Mouse (Mus musculus) myocyte (in vitro differentiated cells): Measurements from ENCODE around the gene Ezh2. TPM values are rescaled to one million over a fixed set of nuclear protein-coding genes. Genes with fewer than 3 reads are reported as not detected.

Experiments used
- H3K27me3 ChIP-seq: one replicate; pipeline ENCODE4 v1.6.1; 2011; ENCODE audit not compliant: control insufficient read depth, insufficient read depth, insufficient read length
- H3K36me3 ChIP-seq: one replicate; pipeline ENCODE4 v1.6.1; 2011; ENCODE audit not compliant: control insufficient read depth, insufficient read depth
- H3K4me2 ChIP-seq: one replicate; pipeline ENCODE4 v1.6.1; 2011; ENCODE audit warnings: low read depth, control low read depth
- H3K4me3 ChIP-seq: one replicate; pipeline ENCODE4 v1.5.1; 2011; ENCODE audit warnings: mild to moderate bottlenecking, control low read depth, moderate library complexity
- H3K79me2 ChIP-seq: one replicate; pipeline ENCODE4 v1.6.1; 2011; ENCODE audit not compliant: control insufficient read depth, insufficient read depth
- H3ac ChIP-seq: one replicate; pipeline ENCODE4 v1.6.1; 2011; ENCODE audit not compliant: control insufficient read depth, insufficient read length
- CEBPB ChIP-seq: IDR thresholded peaks from 2 replicates; pipeline ENCODE4 v1.6.1; 2011; ENCODE audit warnings: mild to moderate bottlenecking, moderate library complexity; ENCODE audit not compliant: poor library complexity, insufficient read depth, severe bottlenecking
- E2F4 ChIP-seq: IDR thresholded peaks from one replicate; pipeline ENCODE4 v1.6.1; 2011; ENCODE audit warnings: mild to moderate bottlenecking, control low read depth, moderate library complexity; ENCODE audit not compliant: insufficient read depth
- MAX ChIP-seq: IDR thresholded peaks from one replicate; pipeline ENCODE4 v1.6.1; 2011; ENCODE audit warnings: low read depth, mild to moderate bottlenecking, control low read depth
- MYOD1 ChIP-seq, 3 experiments: IDR thresholded peaks; one replicate each; pipeline ENCODE4 v1.6.1; 2011; ENCODE audit warnings: control low read depth in 2 of 3, low read depth in 2 of 3, mild to moderate bottlenecking in 2 of 3, moderate library complexity in 1 of 3; ENCODE audit not compliant: insufficient read length in 2 of 3, control insufficient read depth in 1 of 3
- MYOG ChIP-seq, 3 experiments: IDR thresholded peaks; one replicate each; pipeline ENCODE4 v1.6.1; 2011; ENCODE audit warnings: control low read depth in 2 of 3, low read depth in 2 of 3, mild to moderate bottlenecking in 2 of 3; ENCODE audit not compliant: insufficient read length in 2 of 3, control insufficient read depth in 1 of 3, insufficient read depth in 1 of 3
- POLR2A ChIP-seq: IDR thresholded peaks from one replicate; pipeline ENCODE4 v1.6.1; 2011; ENCODE audit warnings: low read depth, mild to moderate bottlenecking, control low read depth, moderate library complexity; ENCODE audit not compliant: insufficient read length
- POLR2AphosphoS2 ChIP-seq: IDR thresholded peaks from one replicate; pipeline ENCODE4 v1.6.1; 2011; ENCODE audit warnings: low read depth, control low read depth; ENCODE audit not compliant: insufficient read length
- REST ChIP-seq: IDR thresholded peaks from one replicate; pipeline ENCODE4 v1.6.1; 2011; ENCODE audit warnings: mild to moderate bottlenecking, control low read depth, moderate library complexity; ENCODE audit not compliant: insufficient read depth, insufficient read length
- SRF ChIP-seq: IDR thresholded peaks from one replicate; pipeline ENCODE4 v1.6.1; 2011; ENCODE audit warnings: low read depth; ENCODE audit not compliant: control insufficient read depth, insufficient read length
- TCF12 ChIP-seq: IDR thresholded peaks from one replicate; pipeline ENCODE4 v1.6.1; 2011; ENCODE audit warnings: mild to moderate bottlenecking, control low read depth; ENCODE audit not compliant: poor library complexity, insufficient read depth, severe bottlenecking
- TCF3 ChIP-seq: IDR thresholded peaks from one replicate; pipeline ENCODE4 v1.6.1; 2011; ENCODE audit warnings: low read depth, control low read depth; ENCODE audit not compliant: insufficient read length
- USF1 ChIP-seq: IDR thresholded peaks from one replicate; pipeline ENCODE4 v1.6.1; 2011; ENCODE audit warnings: low read depth, mild to moderate bottlenecking, control low read depth, moderate library complexity
- polyA plus RNA-seq: library from polyadenylated mRNA; unstranded; fragments of >200 nt; fragmentation: generic; extraction: Trizol; gene quantifications from one replicate; pipeline ENCODE4 v1.2.1, GENCODE M21; 2012; ENCODE audit warnings: missing spikeins

The Ezh2 gene
- polyA plus RNA-seq, 1 experiment: 19.3 TPM

DNA sequence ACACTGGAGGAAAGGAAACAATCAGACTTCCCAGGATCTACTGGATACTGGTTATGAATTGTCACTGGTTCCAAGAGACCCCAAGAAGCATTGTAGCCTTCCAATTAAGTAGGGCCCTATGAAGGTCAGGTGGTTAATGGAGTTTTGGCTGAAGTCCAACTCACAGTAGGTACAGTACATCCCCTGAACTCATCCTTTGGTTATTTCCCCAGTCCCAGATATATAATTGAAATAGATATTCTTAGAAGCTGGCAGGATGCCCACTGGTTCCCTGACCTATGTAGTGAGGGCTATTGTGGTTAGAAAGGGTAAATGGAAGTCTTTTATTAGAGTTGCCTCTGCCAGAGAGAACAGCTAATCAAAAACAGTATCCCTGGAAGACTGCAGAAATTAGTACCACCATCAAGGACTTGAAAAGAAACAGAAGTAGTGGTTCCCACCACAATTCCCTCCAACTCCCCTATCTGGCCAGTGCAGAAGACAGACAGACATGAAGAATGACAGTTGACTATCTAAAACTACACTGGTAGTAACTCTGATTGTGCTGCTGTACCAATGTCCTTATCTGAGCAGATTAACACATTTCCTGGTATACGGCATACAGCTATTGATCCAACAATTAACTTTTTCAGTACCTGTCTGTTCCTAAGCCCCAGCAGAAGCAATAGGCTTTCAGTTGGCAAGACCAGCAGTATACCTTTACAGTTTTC lies 29.7 kb downstream of the Ezh2 start:
- H3K4me3 ChIP-seq: no peak overlapping the region
- H3ac ChIP-seq: no peak overlapping the region
- no peaks in the 10 kb centered on the region for H3K27me3 ChIP-seq
- no peak overlapping the region for H3K4me2 ChIP-seq
- H3K79me2 ChIP-seq: no peaks in the 10 kb centered on the region
- TF ChIP-seq TCF12: no peak
- TF ChIP-seq POLR2A: no peak
- no peak for TF ChIP-seq SRF
- no peak for TF ChIP-seq MAX
- TF ChIP-seq POLR2AphosphoS2: no peak
- TF ChIP-seq CEBPB: no peak
- no peak for TF ChIP-seq MYOG (IDR thresholded peaks at IDR 0.05; ENCODE audit: control insufficient read depth in 1 of 3, insufficient read depth in 1 of 3, insufficient read length in 2 of 3, low read depth in 2 of 3)
- no peak for TF ChIP-seq USF1
- no peak for TF ChIP-seq TCF3
- no peak for TF ChIP-seq MYOD1 (IDR thresholded peaks at IDR 0.05; ENCODE audit: control insufficient read depth in 1 of 3, insufficient read length in 2 of 3, low read depth in 2 of 3)
- no peak for TF ChIP-seq E2F4
- TF ChIP-seq REST: no peak
- H3K36me3 ChIP-seq: peaks cover 43% of the 10 kb centered on the region

DNA sequence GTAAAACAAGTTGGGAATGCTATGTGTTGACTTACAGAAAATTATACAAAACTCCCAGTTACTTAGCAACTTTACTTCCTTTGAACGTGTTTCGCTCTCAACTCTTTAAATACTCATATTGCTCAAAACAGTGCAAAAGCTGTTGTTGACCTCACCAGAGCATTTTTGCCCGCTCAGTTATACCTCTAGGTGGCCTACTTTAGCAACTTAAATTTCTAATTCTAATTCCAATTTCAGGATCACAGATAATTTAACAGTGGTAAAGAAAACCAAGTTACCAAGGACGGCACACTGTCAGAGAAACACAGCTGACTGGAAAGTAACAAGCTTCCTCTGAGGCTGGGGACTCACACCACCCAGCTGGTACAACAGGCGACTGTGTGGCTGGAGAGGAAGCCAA lies 33.7 kb downstream of the Ezh2 start:
- Histone ChIP-seq H3K36me3 (peaks cover 20% of the 10 kb centered on the region), H3K4me3 (no peak overlapping the region), H3K4me2 (no peak overlapping the region), H3K27me3 (no peaks in the 10 kb centered on the region), H3ac (no peak overlapping the region), H3K79me2 (no peaks in the 10 kb centered on the region)
- no peak for TF ChIP-seq MYOD1 (IDR thresholded peaks at IDR 0.05; ENCODE audit: control insufficient read depth in 1 of 3, insufficient read length in 2 of 3, low read depth in 2 of 3)
- TF ChIP-seq TCF12: no peak
- TF ChIP-seq POLR2AphosphoS2: no peak

DNA sequence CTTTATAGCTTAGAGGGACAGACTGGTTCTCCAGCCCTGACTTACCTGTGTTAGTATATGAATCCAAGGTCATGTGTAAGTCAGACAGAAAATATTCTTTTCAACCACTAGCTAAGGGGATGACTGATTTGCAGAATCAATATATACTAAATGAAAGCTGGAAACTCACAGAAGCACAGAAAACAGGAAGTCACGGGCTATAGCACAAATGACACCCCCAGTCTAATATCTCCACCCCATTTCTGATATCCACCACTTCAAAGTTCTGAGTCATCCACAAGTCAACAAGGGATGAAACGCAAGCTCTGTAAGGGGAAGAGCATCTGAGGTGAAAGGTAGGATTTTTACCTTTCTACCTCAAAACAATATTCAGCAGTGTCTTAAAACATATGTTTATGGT lies 34.3 kb downstream of the Ezh2 start:
- H3K4me3 ChIP-seq: no peak overlapping the region
- no peaks in the 10 kb centered on the region for H3K27me3 ChIP-seq
- H3K36me3 ChIP-seq: peaks cover 20% of the 10 kb centered on the region
- no peak overlapping the region for H3ac ChIP-seq
- TF ChIP-seq MYOD1 (IDR thresholded peaks at IDR 0.05; ENCODE audit: control insufficient read depth in 1 of 3, insufficient read length in 2 of 3, low read depth in 2 of 3) (no peak), TCF12 (no peak), REST (no peak), MAX (no peak), MYOG (IDR thresholded peaks at IDR 0.05; ENCODE audit: control insufficient read depth in 1 of 3, insufficient read depth in 1 of 3, insufficient read length in 2 of 3, low read depth in 2 of 3) (no peak), USF1 (no peak), TCF3 (no peak), E2F4 (no peak), CEBPB (no peak), SRF (no peak), POLR2A (no peak), POLR2AphosphoS2 (no peak)
- no peaks in the 10 kb centered on the region for H3K79me2 ChIP-seq
- H3K4me2 ChIP-seq: no peak overlapping the region

DNA sequence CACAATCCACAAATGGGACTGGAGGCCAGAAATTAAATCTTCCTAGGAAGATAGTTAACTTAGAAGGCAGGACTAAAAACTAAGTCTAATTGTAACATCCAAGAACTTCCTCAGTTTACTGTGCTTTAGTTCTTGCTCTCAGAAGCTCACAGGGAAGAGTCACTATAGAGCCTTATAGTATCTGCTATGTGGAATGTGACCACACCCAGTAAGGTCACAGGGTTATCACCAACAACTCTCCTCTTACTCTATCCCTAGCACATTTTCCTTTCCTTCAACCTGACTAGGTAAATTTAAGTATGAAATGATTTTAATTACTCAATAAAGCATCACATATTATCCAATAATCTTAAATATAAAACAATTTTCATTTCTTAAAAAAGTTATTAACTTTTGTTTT lies 34.7 kb downstream of the Ezh2 start:
- no peak overlapping the region for H3K4me3 ChIP-seq
- H3K36me3 ChIP-seq: peaks cover 20% of the 10 kb centered on the region
- no peak overlapping the region for H3K4me2 ChIP-seq
- no peaks in the 10 kb centered on the region for H3K79me2 ChIP-seq
- no peak for TF ChIP-seq CEBPB
- TF ChIP-seq USF1: no peak
- no peak for TF ChIP-seq MYOD1 (IDR thresholded peaks at IDR 0.05; ENCODE audit: control insufficient read depth in 1 of 3, insufficient read length in 2 of 3, low read depth in 2 of 3)
- no peak for TF ChIP-seq TCF12
- TF ChIP-seq E2F4: no peak
- no peak for TF ChIP-seq TCF3
- TF ChIP-seq SRF: no peak
- no peak for TF ChIP-seq REST
- no peak for TF ChIP-seq MYOG (IDR thresholded peaks at IDR 0.05; ENCODE audit: control insufficient read depth in 1 of 3, insufficient read depth in 1 of 3, insufficient read length in 2 of 3, low read depth in 2 of 3)
- TF ChIP-seq MAX: no peak
- TF ChIP-seq POLR2A: no peak
- H3K27me3 ChIP-seq: no peaks in the 10 kb centered on the region
- H3ac ChIP-seq: no peak overlapping the region

DNA sequence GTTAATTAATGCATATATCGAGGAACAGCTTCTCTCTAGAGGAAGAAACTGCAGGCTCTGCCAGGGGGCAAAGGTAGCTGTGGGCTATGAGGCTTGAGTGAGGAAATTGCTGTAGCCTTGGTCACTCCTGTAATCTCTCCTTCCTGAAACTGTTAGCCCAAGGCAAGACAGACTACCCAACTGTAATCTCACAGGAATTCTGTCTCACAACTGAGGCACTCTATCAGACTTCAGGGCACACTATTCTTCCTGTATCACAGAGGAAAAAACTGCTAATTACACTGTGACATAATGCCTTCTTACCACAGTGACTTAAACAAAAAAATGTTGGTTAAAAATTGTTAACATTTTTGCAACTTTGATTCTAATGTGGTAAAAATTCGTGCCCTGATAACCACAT lies 35.9 kb downstream of the Ezh2 start:
- Histone ChIP-seq H3K4me2 (no peak overlapping the region), H3K4me3 (no peak overlapping the region), H3K79me2 (no peaks in the 10 kb centered on the region), H3K36me3 (peaks cover 22% of the 10 kb centered on the region), H3ac (no peak overlapping the region), H3K27me3 (no peaks in the 10 kb centered on the region)
- no peak for TF ChIP-seq CEBPB
- TF ChIP-seq MYOG (IDR thresholded peaks at IDR 0.05; ENCODE audit: control insufficient read depth in 1 of 3, insufficient read depth in 1 of 3, insufficient read length in 2 of 3, low read depth in 2 of 3): no peak
- no peak for TF ChIP-seq TCF12
- no peak for TF ChIP-seq MYOD1 (IDR thresholded peaks at IDR 0.05; ENCODE audit: control insufficient read depth in 1 of 3, insufficient read length in 2 of 3, low read depth in 2 of 3)
- no peak for TF ChIP-seq TCF3
- no peak for TF ChIP-seq SRF
- no peak for TF ChIP-seq E2F4
- TF ChIP-seq POLR2AphosphoS2: no peak
- TF ChIP-seq REST: no peak
- no peak for TF ChIP-seq MAX
- no peak for TF ChIP-seq POLR2A
- TF ChIP-seq USF1: no peak
